Mouse (Mus musculus) spleen, adult 2 months (tissue): ENCODE data around the gene Myo1d. TPM values are rescaled to one million over a fixed set of nuclear protein-coding genes. Genes with fewer than 3 reads are reported as not detected.

Experiments
- DNase-seq, 2 experiments: peaks; one replicate each; pipeline versions ENCODE4 v3.0.0 to v3.0.0-alpha.2; 2012 to 2021; ENCODE audit warnings: low spot score in 2 of 2, low read depth in 1 of 2
- H3K27ac ChIP-seq: fragments of 200-500 bp; 2 replicates; pipeline ENCODE4 v1.5.1; 2012; ENCODE audit warnings: low read length, inconsistent platforms; ENCODE audit not compliant: insufficient read depth
- H3K27me3 ChIP-seq: fragments of 200-500 bp; 2 replicates; pipeline ENCODE4 v1.6.1; 2012; ENCODE audit warnings: mild to moderate bottlenecking, moderate library complexity, low read length, inconsistent platforms; ENCODE audit not compliant: control insufficient read depth, insufficient read depth
- H3K36me3 ChIP-seq: fragments of 200-500 bp; 2 replicates; pipeline ENCODE4 v1.6.1; 2012; ENCODE audit warnings: mild to moderate bottlenecking, low read length, inconsistent platforms; ENCODE audit not compliant: control insufficient read depth, insufficient read depth
- H3K4me1 ChIP-seq: fragments of 200-500 bp; 2 replicates; pipeline ENCODE4 v1.6.1; 2011; ENCODE audit warnings: inconsistent platforms; ENCODE audit not compliant: control insufficient read depth, insufficient read depth, insufficient read length
- H3K4me3 ChIP-seq: fragments of 200-500 bp; 2 replicates; pipeline ENCODE4 v1.5.1; 2011; ENCODE audit warnings: mild to moderate bottlenecking, inconsistent platforms; ENCODE audit not compliant: insufficient read depth, insufficient read length; ENCODE audit errors: extremely low read depth
- CTCF ChIP-seq: fragments of 200-500 bp; IDR thresholded peaks from 2 replicates; pipeline ENCODE4 v1.5.1; 2011; ENCODE audit warnings: mild to moderate bottlenecking, inconsistent platforms; ENCODE audit not compliant: insufficient read depth, insufficient read length, insufficient replicate concordance; ENCODE audit errors: extremely low read depth
- POLR2A ChIP-seq: fragments of 200-500 bp; IDR thresholded peaks from 2 replicates; pipeline ENCODE4 v1.6.1; 2011; ENCODE audit warnings: low read depth, low read length, inconsistent platforms
- WGBS: fragments of 180-500 bp; shearing (Covaris S2); methylation state at CpG from one replicate; pipeline ENCODE4 v1.1.7; 2018; 5-methylcytosine and 5-hydroxymethylcytosine counted together
- polyA plus RNA-seq: library from polyadenylated mRNA; depleted of rRNA; stranded (reverse); fragments of >200 nt; gene quantifications from 2 replicates; pipeline ENCODE4 v1.2.3, GENCODE M21; 2012

The Myo1d gene
- polyA plus RNA-seq, 1 experiment = 6.2 TPM

GRCm38 (mm10) chr11:80628992-80629865, 150.6 kb downstream of the Myo1d start:
- Histone ChIP-seq H3K36me3 (no peaks in the 10 kb centered on the region), H3K4me3 (no peak overlapping the region), H3K27ac (no peak overlapping the region), H3K27me3 (no peaks in the 10 kb centered on the region), H3K4me1 (no peaks in the 10 kb centered on the region)
- no peak for DNase-seq
- TF ChIP-seq CTCF (no peak), POLR2A (no peak)
- 88% methylated on average over 10 of the region's 10 CpGs for WGBS

GRCm38 (mm10) chr11:80628581-80628980, 151.2 kb downstream of the Myo1d start:
- WGBS = 92% methylated on average over 4 of the region's 4 CpGs

GRCm38 (mm10) chr11:80623038-80623380, 156.8 kb downstream of the Myo1d start:
- WGBS = 79% methylated on average over 7 of the region's 7 CpGs
- H3K4me1 ChIP-seq = no peaks in the 10 kb centered on the region
- no peaks in the 10 kb centered on the region for H3K27me3 ChIP-seq
- no peaks in the 10 kb centered on the region for H3K36me3 ChIP-seq
- DNase-seq = no peak
- TF ChIP-seq CTCF (no peak), POLR2A (no peak)
- no peak overlapping the region for H3K27ac ChIP-seq
- no peak overlapping the region for H3K4me3 ChIP-seq

More at GRCm38 (mm10) chr11:80628581-80628980, 151.2 kb downstream of the Myo1d start:
- Histone ChIP-seq H3K36me3 (no peaks in the 10 kb centered on the region), H3K27me3 (no peaks in the 10 kb centered on the region), H3K4me3 (no peak overlapping the region), H3K27ac (no peak overlapping the region), H3K4me1 (no peaks in the 10 kb centered on the region)
- TF ChIP-seq POLR2A (no peak), CTCF (no peak)
- no peak for DNase-seq

- H3K27ac ChIP-seq = no peak overlapping the region
- no peak for TF ChIP-seq CTCF
- 64% methylated on average over 11 of the region's 11 CpGs for WGBS
- no peaks in the 10 kb centered on the region for H3K27me3 ChIP-seq
- DNase-seq = no peak
- H3K4me3 ChIP-seq = no peak overlapping the region
- H3K4me1 ChIP-seq = no peaks in the 10 kb centered on the region
- no peaks in the 10 kb centered on the region for H3K36me3 ChIP-seq
Observed at GRCm38 (mm10) chr11:80622233-80623037, 157.4 kb downstream of the Myo1d start.

- Histone ChIP-seq H3K27me3 (no peaks in the 10 kb centered on the region), H3K27ac (no peak overlapping the region), H3K4me3 (no peak overlapping the region), H3K4me1 (no peaks in the 10 kb centered on the region), H3K36me3 (no peaks in the 10 kb centered on the region)
- 47% methylated on average over 6 of the region's 6 CpGs for whole genome bisulfite sequencing
- no peak for DNase-seq
- TF ChIP-seq POLR2A (no peak), CTCF (no peak)
Observed at GRCm38 (mm10) chr11:80614949-80615725, 164.7 kb downstream of the Myo1d start.

- no peak overlapping the region for H3K4me3 ChIP-seq
- H3K27ac ChIP-seq = no peak overlapping the region
- H3K27me3 ChIP-seq = no peaks in the 10 kb centered on the region
- WGBS = 29% methylated on average over 5 of the region's 5 CpGs
- no peaks in the 10 kb centered on the region for H3K36me3 ChIP-seq
- TF ChIP-seq CTCF (peak; percentile 40; the same call in 1 of the 2 replicates), POLR2A (no peak)
- no peaks in the 10 kb centered on the region for H3K4me1 ChIP-seq
- peak; percentile 41 to 42 for DNase-seq
Observed at GRCm38 (mm10) chr11:80614418-80614817, 165.4 kb downstream of the Myo1d start.
